ENCODE assay signal across 25 mouse cellular contexts in genomic region chr5:69292353-69292752, GRCm38 (mm10). TPM values are rescaled to one million over a fixed set of nuclear protein-coding genes. Genes with fewer than 3 reads are reported as not detected.
DNase-seq lines count a peak whose midpoint lies in the region; TF ChIP-seq lines count a peak whose summit lies in the region.
"Had no signal": no experiment of that assay in that cellular context is flagged by ENCODE, and none has a peak within 500 bp of the region (broad histone marks: within the 10 kb centered on the region; RNA-seq: fewer than 3 reads in every experiment).

No protein-coding gene starts in this region.

- H3K4me2 ChIP-seq in CH12.LX (ENCODE audit: insufficient read depth, low read depth, poor library complexity, severe bottlenecking) = no peak overlapping the region
- H3K4me2 ChIP-seq: embryonic facial prominence, embryonic 12.5 days; forebrain, embryonic 13.5 days; forebrain, embryonic 15.5 days had no signal

- peak; percentile 2 to 23 for DNase-seq in left cerebral cortex, postnatal 25 days (ENCODE audit: low spot score in 2 of 2)
- DNase-seq in left cerebral cortex, adult 8-10 months (ENCODE audit: low spot score in 2 of 2) = no peak
- peak; percentile 9 for DNase-seq in CH12.LX (ENCODE audit: extremely low read depth)
- peak; percentile 34 for DNase-seq in brain, adult 2 months (ENCODE audit: low read depth, low spot score)
- DNase-seq in thymus, postnatal 10 days (ENCODE audit: low spot score in 2 of 2) = no peak
- DNase-seq in natural killer cell, adult 2 months (ENCODE audit: low spot score in 2 of 2) = no peak
- DNase-seq: adrenal gland, adult 8-10 months; adrenal gland, postnatal 14 days; adrenal gland, postnatal 36 days; cerebellum, adult 11 months; cerebellum, adult 18-20 months; cerebellum, adult 8-10 months; cerebellum, adult 9-11 months; cerebellum, postnatal 14 days; cerebellum, postnatal 36 days; forebrain, postnatal 0 days had no signal

- no peaks in the 10 kb centered on the region for H3K27me3 ChIP-seq in CH12.LX (replicated peaks)
- H3K27me3 ChIP-seq: embryonic facial prominence, embryonic 12.5 days; forebrain, embryonic 13.5 days; forebrain, embryonic 15.5 days; Patski had no signal

- no peaks in the 10 kb centered on the region for H3K36me3 ChIP-seq in CH12.LX (replicated peaks in 1 of 2; ENCODE audit: control insufficient read depth in 1 of 2, insufficient read depth in 1 of 2, low read length in 1 of 2)
- H3K36me3 ChIP-seq: embryonic facial prominence, embryonic 10.5 days; embryonic facial prominence, embryonic 12.5 days; forebrain, embryonic 15.5 days; G1E had no signal

- dilution Hi-C loops in CH12.LX (cut with MboI; ENCODE audit: extremely low pct_ligation_motif_present, extremely low pct_unique_long_range_greater_than_20kb, low sequenced_read_pairs) = no loop called here

- no peak overlapping the region for H3K27ac ChIP-seq in CH12.LX (ENCODE audit: insufficient read depth, low read depth)
- H3K27ac ChIP-seq: embryonic facial prominence, embryonic 10.5 days; embryonic facial prominence, embryonic 12.5 days; forebrain, embryonic 13.5 days; forebrain, embryonic 15.5 days had no signal

- TF ChIP-seq CTCF in CH12.LX (conservative IDR thresholded peaks at IDR 0.05 in 1 of 2, IDR thresholded peaks at IDR 0.05 in 1 of 2; ENCODE audit: low read depth in 2 of 2, low read length in 2 of 2) = no peak

- no peak overlapping the region for H3K9ac ChIP-seq in CH12.LX (ENCODE audit: insufficient read depth, low read depth)
- H3K9ac ChIP-seq: embryonic facial prominence, embryonic 12.5 days; forebrain, embryonic 13.5 days; forebrain, embryonic 15.5 days; forebrain, postnatal 0 days had no signal

- TF ChIP-seq POLR2A in CH12.LX (IDR thresholded peaks at IDR 0.05; ENCODE audit: low read depth, low read length) = no peak

- in situ Hi-C loops in CH12.LX (cut with MboI; ENCODE audit: low pct_ligation_motif_present, low pct_unique_long_range_greater_than_20kb, low sequenced_read_pairs) = no loop called here

- no peak overlapping the region for H3K4me3 ChIP-seq in CH12.LX (replicated peaks in 1 of 3; ENCODE audit: low read depth in 2 of 3, low read length in 2 of 3, poor library complexity in 1 of 3)
- H3K4me3 ChIP-seq: embryonic facial prominence, embryonic 10.5 days; embryonic facial prominence, embryonic 12.5 days; forebrain, embryonic 13.5 days; forebrain, embryonic 15.5 days had no signal

- H3K4me1 ChIP-seq in CH12.LX (ENCODE audit: control insufficient read depth in 1 of 2, insufficient read depth in 2 of 2) = no peaks in the 10 kb centered on the region
- H3K4me1 ChIP-seq: embryonic facial prominence, embryonic 10.5 days; embryonic facial prominence, embryonic 12.5 days; forebrain, embryonic 13.5 days; forebrain, embryonic 15.5 days had no signal

- TF ChIP-seq RAD21 in CH12.LX (IDR thresholded peaks at IDR 0.05; ENCODE audit: low read depth, low read length) = no peak

- H3K79me2 ChIP-seq in CH12.LX (replicated peaks; ENCODE audit: control insufficient read depth, extremely low read depth, insufficient read depth, poor library complexity, severe bottlenecking) = no peaks in the 10 kb centered on the region

- intact Hi-C loops in left cerebral cortex, postnatal 25 days (cut with DNase I) = no loop called here

- no peak for TF ChIP-seq EP300 in CH12.LX (IDR thresholded peaks at IDR 0.05; ENCODE audit: low read length)

- H3K9me3 ChIP-seq in CH12.LX (replicated peaks; ENCODE audit: low read length) = no peaks in the 10 kb centered on the region
- H3K9me3 ChIP-seq: embryonic facial prominence, embryonic 10.5 days; embryonic facial prominence, embryonic 12.5 days; forebrain, embryonic 13.5 days; forebrain, embryonic 15.5 days; G1E had no signal

TF ChIP-seq in CH12.LX, 34 proteins besides CTCF, POLR2A, EP300 and RAD21:
- TF ChIP-seq MAX (IDR thresholded peaks at IDR 0.05; ENCODE audit: low read length) = no peak
- TF ChIP-seq JUN (IDR thresholded peaks at IDR 0.05; ENCODE audit: insufficient read depth, low read depth, low read length) = no peak
- no peak for TF ChIP-seq USF2 (conservative IDR thresholded peaks at IDR 0.05; ENCODE audit: low read depth, low read length)
TF ChIP-seq in CH12.LX: peak in this region for 0.

RNA-seq across cellular contexts. Expression of gene Kctd8, which starts 49.1 kb away (rescaled TPM):
- 10 to 100 TPM in 1 of 2 experiments, 1 to 10 TPM in 1; 7.6 to 10.5 TPM for total RNA-seq in left cerebral cortex, postnatal 25 days (2021)
- total RNA-seq in left cerebral cortex, adult 8-10 months (2022) = 10 to 100 TPM in 3 of 4 experiments, 1 to 10 TPM in 1; 9.9 to 11.4 (median 11.1) TPM
- total RNA-seq in CH12.LX (2012; rRNA removed) (not detected in 2 replicates), CH12.LX (2014; rRNA removed) (not detected in 2 replicates)
- not detected in 2 replicates for polyA plus RNA-seq in CH12.LX (2012; ENCODE audit: insufficient read length, low read depth)
- total RNA-seq: common myeloid progenitor, adult 5-6 weeks; G1E had no signal
- polyA plus RNA-seq: activated CD4-positive, CD25-positive, alpha-beta regulatory T cell, adult 4 months; C2C12; G1E; Patski had no signal

Comparison
In these comparisons a context has a peak if more than half of its experiments do, and no peak if none do; other contexts are left out.
1. DNase-seq: peak in left cerebral cortex, postnatal 25 days (2 of 2), CH12.LX (single experiment) and brain, adult 2 months (single experiment); none in left cerebral cortex, adult 8-10 months (0 of 2), thymus, postnatal 10 days (0 of 2) and natural killer cell, adult 2 months (0 of 2).
2. RNA of gene Kctd8, which starts 49.1 kb away (total RNA-seq): 9.9 to 11.4 TPM in left cerebral cortex, adult 8-10 months and 7.6 to 10.5 TPM in left cerebral cortex, postnatal 25 days; not detected in CH12.LX; every median in the first group is over 4 times any median in the second.